Mouse (Mus musculus): ENCODE results near the gene Jag1. TPM values are rescaled to one million over a fixed set of nuclear protein-coding genes. Genes with fewer than 3 reads are reported as not detected.

Gene Jag1
- polyA plus RNA-seq, 1 experiment, result not detected

- no peak for TF ChIP-seq GATA1 (IDR thresholded peaks at IDR 0.05; ENCODE audit: low read length)
These were observed 31.2 kb downstream of the Jag1 start for GRCm38 (mm10) chr2:137085257-137085656.

- TF ChIP-seq GATA1 (IDR thresholded peaks at IDR 0.05; ENCODE audit: low read length), result no peak
These were observed 33.4 kb downstream of the Jag1 start for GRCm38 (mm10) chr2:137082896-137083620.

- no peak for TF ChIP-seq GATA1 (IDR thresholded peaks at IDR 0.05; ENCODE audit: low read length)
These were observed 35.4 kb downstream of the Jag1 start for GRCm38 (mm10) chr2:137081001-137081400.

GRCm38 (mm10) chr2:137080468-137080867 lies 36.0 kb downstream of the Jag1 start:
- no peak for TF ChIP-seq GATA1 (IDR thresholded peaks at IDR 0.05; ENCODE audit: low read length)

- no peak for TF ChIP-seq GATA1 (IDR thresholded peaks at IDR 0.05; ENCODE audit: low read length)
These were observed 36.6 kb downstream of the Jag1 start for GRCm38 (mm10) chr2:137079721-137080320.

- no peak for TF ChIP-seq GATA1 (IDR thresholded peaks at IDR 0.05; ENCODE audit: low read length)
These were observed 37.7 kb downstream of the Jag1 start for GRCm38 (mm10) chr2:137078771-137079170.

GRCm38 (mm10) chr2:137074313-137074620 lies 42.2 kb downstream of the Jag1 start:
- TF ChIP-seq GATA1 (IDR thresholded peaks at IDR 0.05; ENCODE audit: low read length), result no peak

- TF ChIP-seq GATA1 (IDR thresholded peaks at IDR 0.05; ENCODE audit: low read length), result no peak
These were observed 42.8 kb downstream of the Jag1 start for GRCm38 (mm10) chr2:137073473-137074312.

- no peak for TF ChIP-seq GATA1 (IDR thresholded peaks at IDR 0.05; ENCODE audit: low read length)
These were observed 48.8 kb downstream of the Jag1 start for GRCm38 (mm10) chr2:137067479-137068110.

- TF ChIP-seq GATA1 (IDR thresholded peaks at IDR 0.05; ENCODE audit: low read length), result no peak
These were observed 51.9 kb downstream of the Jag1 start for GRCm38 (mm10) chr2:137064513-137064912.

GRCm38 (mm10) chr2:137063829-137064228 lies 52.6 kb downstream of the Jag1 start:
- no peak for TF ChIP-seq GATA1 (IDR thresholded peaks at IDR 0.05; ENCODE audit: low read length)

GRCm38 (mm10) chr2:137049906-137050305 lies 66.5 kb downstream of the Jag1 start:
- no peak for TF ChIP-seq GATA1 (IDR thresholded peaks at IDR 0.05; ENCODE audit: low read length)

GRCm38 (mm10) chr2:137049367-137049766 lies 67.1 kb downstream of the Jag1 start:
- no peak for TF ChIP-seq GATA1 (IDR thresholded peaks at IDR 0.05; ENCODE audit: low read length)

GRCm38 (mm10) chr2:137044122-137044521 lies 72.3 kb downstream of the Jag1 start:
- TF ChIP-seq GATA1 (IDR thresholded peaks at IDR 0.05; ENCODE audit: low read length), result no peak

Other genes with a start within 250 kb of the Jag1 start
- gene AL731706.2, start 231.0 kb downstream of the Jag1 start, polyA plus RNA-seq (2012), result not detected in 2 replicates
- 0.43 and 0.55 TPM in 2 replicates for gene Slx4ip, start 225.4 kb downstream of the Jag1 start, polyA plus RNA-seq (2012)
- gene AL731706.1, start 225.3 kb downstream of the Jag1 start, polyA plus RNA-seq (2012), result 1.3 and 1.7 TPM in 2 replicates
- 0.11 and 0.22 TPM in 2 replicates for gene Mkks, start 225.3 kb downstream of the Jag1 start, polyA plus RNA-seq (2012)

All from G1E-ER4 (cell line).